Mouse (Mus musculus) small intestine, adult 2 months (tissue): Measurements from ENCODE around the gene Spcs2. TPM values are rescaled to one million over a fixed set of nuclear protein-coding genes. Genes with fewer than 3 reads are reported as not detected.
"Not testable (repeated sequence)": the region's sequence is repeated elsewhere in the genome, so short reads cannot be mapped to it uniquely, and the experiment has no call there.

Experiments used
- H3K27ac ChIP-seq: fragments of 200-500 bp; 2 replicates; pipeline ENCODE4 v1.5.1; 2012; ENCODE audit warnings: low read depth, low read length, control low read depth, inconsistent platforms; ENCODE audit not compliant: insufficient read depth
- H3K27me3 ChIP-seq: fragments of 200-500 bp; 2 replicates; pipeline ENCODE4 v1.6.1; 2012; ENCODE audit warnings: mild to moderate bottlenecking, moderate library complexity, low read length, inconsistent platforms; ENCODE audit not compliant: control insufficient read depth, insufficient read depth
- H3K36me3 ChIP-seq: fragments of 200-500 bp; 2 replicates; pipeline ENCODE4 v1.6.1; 2012; ENCODE audit warnings: mild to moderate bottlenecking, low read length, control low read depth, inconsistent platforms; ENCODE audit not compliant: control insufficient read depth, insufficient read depth
- H3K4me1 ChIP-seq: fragments of 200-500 bp; 2 replicates; pipeline ENCODE4 v1.6.1; 2012; ENCODE audit warnings: low read length, inconsistent platforms, mixed read lengths; ENCODE audit not compliant: control insufficient read depth, insufficient read depth, insufficient read length
- H3K4me3 ChIP-seq: fragments of 200-500 bp; 2 replicates; pipeline ENCODE4 v1.5.1; 2012; ENCODE audit warnings: low read depth, mild to moderate bottlenecking, control low read depth, inconsistent platforms, low read length, moderate library complexity
- CTCF ChIP-seq: fragments of 200-500 bp; IDR thresholded peaks from 2 replicates; pipeline ENCODE4 v1.5.1; 2012; ENCODE audit warnings: low read depth, mild to moderate bottlenecking, control low read depth, inconsistent platforms, low read length, moderate library complexity, mixed read lengths; ENCODE audit not compliant: insufficient replicate concordance, insufficient read length; ENCODE audit errors: extremely low read depth
- POLR2A ChIP-seq: fragments of 200-500 bp; IDR thresholded peaks from 2 replicates; pipeline ENCODE4 v1.6.1; 2012; ENCODE audit warnings: low read depth, mild to moderate bottlenecking, control low read depth, inconsistent platforms, low read length, moderate library complexity
- WGBS: fragments of 180-500 bp; shearing (Covaris S2); methylation state at CpG from one replicate; pipeline ENCODE4 v1.1.7; 2018; 5-methylcytosine and 5-hydroxymethylcytosine counted together
- polyA plus RNA-seq: library from polyadenylated mRNA; depleted of rRNA; stranded (reverse); fragments of >200 nt; gene quantifications from 2 replicates; pipeline ENCODE4 v1.2.3, GENCODE M21; 2012

Spcs2 gene
- polyA plus RNA-seq, 1 experiment: 12.0 TPM

DNA sequence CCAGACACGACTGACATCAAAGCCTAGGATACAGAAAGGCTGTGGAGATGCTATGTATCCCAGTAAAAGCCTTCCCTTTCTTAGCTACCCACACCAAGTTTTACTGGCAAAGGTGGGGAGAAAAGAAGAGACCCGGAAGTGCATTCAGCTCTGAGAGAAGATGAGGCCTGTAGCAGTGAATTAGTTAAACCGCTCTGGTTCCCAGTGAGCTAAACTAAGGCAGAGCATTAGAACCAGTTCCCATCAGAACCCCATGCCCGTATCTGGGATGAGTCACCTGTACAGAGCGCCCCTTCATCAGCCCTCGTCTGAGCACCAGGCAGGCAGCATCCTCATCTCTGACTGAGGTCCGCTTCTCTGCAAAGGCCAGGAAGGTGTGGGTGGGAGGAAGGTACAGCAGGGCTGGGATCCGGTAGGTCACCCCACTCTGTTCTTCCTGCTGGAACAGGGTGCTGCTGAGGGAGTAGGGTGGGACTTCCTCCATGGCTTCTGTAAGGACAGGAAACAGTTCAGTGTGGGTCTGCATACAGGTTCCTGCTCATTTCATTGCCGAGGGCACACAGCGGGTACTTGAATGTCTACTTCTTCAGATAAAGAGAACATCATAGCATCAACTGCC is 40.1 kb downstream of the Spcs2 start:
- WGBS: 87% methylated on average over 10 of the region's 10 CpGs
- no peaks in the 10 kb centered on the region for H3K27me3 ChIP-seq
- peak overlapping the region; percentile 20 for H3K4me3 ChIP-seq
- peak overlapping the region; percentile 2; the same call in 1 of the 2 replicates for H3K27ac ChIP-seq
- H3K36me3 ChIP-seq: peaks cover 3% of the 10 kb centered on the region; the same call in 1 of the 2 replicates
- peaks cover 18% of the 10 kb centered on the region; the same call in 1 of the 2 replicates for H3K4me1 ChIP-seq
- TF ChIP-seq CTCF: no peak
- TF ChIP-seq POLR2A: no peak

DNA sequence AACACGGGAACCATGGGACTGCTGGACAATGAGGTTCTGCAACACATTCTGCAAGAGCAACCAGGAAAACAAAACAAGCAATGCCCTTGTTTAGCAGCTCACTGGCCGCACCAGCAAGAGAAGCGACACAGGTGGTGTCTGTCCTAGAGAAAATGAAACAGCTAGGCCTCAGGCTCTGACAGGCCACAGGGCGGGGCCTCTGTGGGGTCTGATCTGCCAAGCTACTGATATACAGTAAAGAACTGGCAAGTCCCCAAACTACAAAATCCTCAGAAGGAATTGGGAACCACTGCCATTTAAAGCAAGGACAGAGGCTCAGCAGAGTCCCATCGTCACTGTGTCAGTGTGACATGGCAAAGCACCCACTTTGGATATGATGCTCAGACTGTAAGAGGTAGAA is 40.8 kb downstream of the Spcs2 start:
- H3K4me1 ChIP-seq: peaks cover 18% of the 10 kb centered on the region; the same call in 1 of the 2 replicates
- TF ChIP-seq CTCF: no peak
- no peak for TF ChIP-seq POLR2A
- peak overlapping the region; percentile 2; the same call in 1 of the 2 replicates for H3K27ac ChIP-seq
- H3K4me3 ChIP-seq: no peak overlapping the region
- 79% methylated on average over 5 of the region's 5 CpGs for WGBS
- H3K36me3 ChIP-seq: peaks cover 3% of the 10 kb centered on the region; the same call in 1 of the 2 replicates
- no peaks in the 10 kb centered on the region for H3K27me3 ChIP-seq

DNA sequence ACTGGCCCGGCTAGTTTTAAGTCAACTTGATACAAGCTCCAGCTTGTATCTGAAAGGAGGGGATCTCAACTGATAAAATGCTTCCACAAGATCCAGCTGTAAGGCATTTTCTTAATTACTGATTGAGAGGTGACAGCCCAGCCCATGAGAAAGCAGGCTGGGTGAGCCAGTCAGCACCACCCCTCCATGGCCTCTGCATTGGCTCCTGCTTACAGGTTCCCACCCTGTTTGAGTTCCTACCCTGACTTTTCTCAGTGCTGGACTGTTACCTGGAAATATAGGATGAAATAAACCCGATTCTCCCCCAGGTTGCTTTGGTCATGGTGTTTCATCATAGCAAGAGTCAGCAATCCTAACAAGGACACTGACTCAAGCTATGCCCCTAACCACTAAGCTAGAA is 41.3 kb downstream of the Spcs2 start:
- Histone ChIP-seq H3K27me3 (no peaks in the 10 kb centered on the region), H3K4me3 (no peak overlapping the region), H3K27ac (no peak overlapping the region), H3K36me3 (peaks cover 3% of the 10 kb centered on the region; the same call in 1 of the 2 replicates), H3K4me1 (peaks cover 18% of the 10 kb centered on the region; the same call in 1 of the 2 replicates)
- 67% methylated on average over 2 of the region's 2 CpGs for WGBS
- no peak for TF ChIP-seq POLR2A
- TF ChIP-seq CTCF: no peak

DNA sequence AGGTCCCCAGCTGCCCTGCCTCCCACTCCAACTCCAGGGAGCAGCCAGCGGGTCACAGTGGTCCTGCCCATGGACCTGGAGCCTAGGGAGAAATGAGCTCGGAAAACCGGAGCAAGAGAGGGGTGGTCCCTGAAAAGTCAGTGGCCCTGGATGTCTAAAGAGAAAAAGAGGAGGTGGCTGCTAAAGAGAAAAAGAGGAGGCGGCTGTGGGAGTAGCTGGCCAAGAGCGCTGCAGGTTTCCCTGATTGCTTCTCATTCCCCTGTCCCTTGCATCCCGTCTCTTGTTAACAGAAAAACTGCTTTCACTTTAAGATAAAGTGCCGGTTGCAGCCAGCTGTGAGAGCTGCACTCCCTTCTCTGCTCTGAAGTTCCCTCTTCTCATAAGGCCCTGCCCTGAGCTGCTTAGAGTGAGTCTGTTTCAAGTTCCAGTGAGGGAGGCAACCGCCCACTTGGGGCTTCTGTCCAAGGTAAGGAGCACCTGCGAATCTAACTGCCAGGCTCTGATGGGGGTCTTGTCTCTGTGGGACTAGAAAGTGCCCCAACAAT is 45.0 kb downstream of the Spcs2 start:
- not testable (repeated sequence) for H3K4me1 ChIP-seq, H3K27me3 ChIP-seq, H3K36me3 ChIP-seq
- Histone ChIP-seq H3K27ac (0 out of 2 replicates have a peak overlapping the region, but pooled peaks have one; percentile 57), H3K4me3 (peak overlapping the region; percentile 16)
- 33% methylated on average over 9 of the region's 9 CpGs for WGBS

DNA sequence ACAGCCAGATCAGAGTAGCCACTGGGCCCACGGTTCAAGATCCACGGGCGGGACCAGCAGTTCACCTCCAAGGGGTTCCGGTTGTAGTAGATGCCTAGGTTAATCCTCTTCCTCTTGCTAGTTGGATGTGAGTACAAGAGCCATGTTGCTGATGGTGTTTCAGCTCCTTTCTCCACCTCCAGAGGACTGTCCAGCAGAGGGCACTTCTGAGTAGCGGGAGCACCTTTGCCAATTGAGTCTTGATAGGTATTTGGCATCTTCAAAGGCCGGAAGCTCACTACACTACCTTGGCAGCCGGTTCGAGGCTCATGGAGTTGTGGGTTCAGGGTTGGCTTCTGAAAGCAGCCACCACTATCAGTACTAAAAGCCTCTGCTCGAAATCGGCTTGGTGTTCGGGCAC is 49.9 kb downstream of the Spcs2 start:
- peaks cover 3% of the 10 kb centered on the region; the same call in 1 of the 2 replicates for H3K36me3 ChIP-seq
- no peak overlapping the region for H3K4me3 ChIP-seq
- H3K27ac ChIP-seq: no peak overlapping the region
- WGBS: 94% methylated on average over 11 of the region's 11 CpGs
- no peaks in the 10 kb centered on the region for H3K4me1 ChIP-seq
- TF ChIP-seq CTCF (no peak), POLR2A (no peak)
- H3K27me3 ChIP-seq: no peaks in the 10 kb centered on the region

DNA sequence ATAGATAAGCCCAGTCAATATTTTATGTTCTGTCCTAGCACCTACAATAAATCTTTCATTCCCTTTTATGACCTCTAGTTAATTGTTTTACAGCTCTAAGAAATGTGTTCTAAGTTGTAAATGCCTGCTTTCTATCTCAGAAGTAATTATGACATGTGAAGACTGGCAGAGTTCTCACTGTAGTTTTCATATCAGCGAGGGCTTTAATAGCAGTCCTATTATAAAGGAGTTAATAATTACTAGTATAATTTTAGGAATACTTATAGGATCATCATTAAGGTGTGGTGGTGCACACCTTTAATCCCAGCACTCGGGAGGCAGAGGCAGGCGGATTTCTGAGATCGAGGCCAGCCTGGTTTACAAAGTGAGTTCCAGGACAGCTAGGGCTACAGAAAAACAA is 51.6 kb downstream of the Spcs2 start:
- no peak for TF ChIP-seq CTCF
- TF ChIP-seq POLR2A: no peak
- Histone ChIP-seq H3K27ac (no peak overlapping the region), H3K27me3 (no peaks in the 10 kb centered on the region), H3K4me1 (no peaks in the 10 kb centered on the region), H3K36me3 (peaks cover 3% of the 10 kb centered on the region; the same call in 1 of the 2 replicates), H3K4me3 (no peak overlapping the region)
- 40% methylated on average over 4 of the region's 4 CpGs for WGBS

DNA sequence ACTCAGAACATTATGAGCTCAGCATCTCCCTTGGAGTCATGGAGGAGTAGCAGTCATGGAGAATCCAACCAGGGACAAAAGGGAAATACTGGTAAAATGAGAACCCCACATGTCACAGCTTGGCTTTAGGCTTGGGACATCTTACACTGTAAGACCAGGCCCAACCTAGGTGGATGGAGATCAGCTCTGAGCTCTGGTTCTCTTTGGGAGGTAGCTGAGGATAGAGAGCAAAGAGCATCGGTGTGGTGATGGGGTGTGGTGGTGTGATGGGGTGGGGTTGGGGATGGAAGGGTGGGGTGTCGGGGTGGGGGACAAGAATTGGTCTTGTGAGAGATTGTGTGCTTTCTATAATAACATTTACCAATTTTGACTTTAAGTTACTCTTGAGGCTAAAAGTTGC is 52.4 kb downstream of the Spcs2 start:
- H3K27ac ChIP-seq: no peak overlapping the region
- no peaks in the 10 kb centered on the region for H3K4me1 ChIP-seq
- H3K4me3 ChIP-seq: no peak overlapping the region
- TF ChIP-seq POLR2A (no peak), CTCF (no peak)
- peaks cover 3% of the 10 kb centered on the region; the same call in 1 of the 2 replicates for H3K36me3 ChIP-seq
- H3K27me3 ChIP-seq: no peaks in the 10 kb centered on the region
- WGBS: 91% methylated on average over 2 of the region's 2 CpGs

DNA sequence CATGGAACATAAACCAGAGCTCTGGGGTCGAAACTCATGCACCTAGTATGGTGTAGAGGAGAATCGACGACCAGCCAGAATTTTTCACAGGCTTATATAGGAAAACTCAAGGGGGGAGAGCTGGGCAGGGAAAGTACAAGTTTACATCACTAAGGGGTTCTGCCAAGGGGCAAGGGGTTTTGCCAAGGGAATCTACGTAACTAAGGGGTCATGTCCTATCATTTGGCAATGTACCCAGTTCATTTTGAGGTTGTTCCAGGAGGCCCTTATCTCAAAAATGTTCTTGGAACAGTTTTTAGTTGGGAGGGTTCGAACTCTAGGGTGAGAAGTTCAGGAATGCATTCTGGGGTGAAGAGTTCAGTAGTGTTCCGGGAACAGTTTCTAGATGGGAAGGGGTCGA is 56.2 kb downstream of the Spcs2 start:
- H3K4me1 ChIP-seq, H3K27me3 ChIP-seq, H3K27ac ChIP-seq, H3K36me3 ChIP-seq, H3K4me3 ChIP-seq: not testable (repeated sequence)
- 47% methylated on average over 7 of the region's 7 CpGs for WGBS
